Mouse (Mus musculus) CH12.LX (cell line): ENCODE results near the gene Vmn2r31.
"Not testable (repeated sequence)": the region's sequence is repeated elsewhere in the genome, so short reads cannot be mapped to it uniquely, and the experiment has no call there.

Source experiments
- CHD1 ChIP-seq: IDR thresholded peaks from 2 replicates; pipeline ENCODE4 v1.6.1; 2012; ENCODE audit warnings: low read depth, low read length, improper control_type of control experiment, inconsistent platforms
- CTCF ChIP-seq, 2 experiments: IDR thresholded peaks in 1 of 2; conservative IDR thresholded peaks in 1 of 2; 2 replicates each; pipeline ENCODE4 v1.5.1; 2011 to 2012; ENCODE audit warnings: low read depth in 2 of 2, low read length in 2 of 2, improper control_type of control experiment in 1 of 2, inconsistent platforms in 1 of 2, mild to moderate bottlenecking in 1 of 2, moderate library complexity in 1 of 2
- ELF1 ChIP-seq: IDR thresholded peaks from 2 replicates; pipeline ENCODE4 v1.6.1; 2014; ENCODE audit warnings: low read depth, mild to moderate bottlenecking, inconsistent platforms, low read length, improper control_type of control experiment
- EP300 ChIP-seq: IDR thresholded peaks from 2 replicates; pipeline ENCODE4 v1.6.1; 2011; ENCODE audit warnings: low read length, improper control_type of control experiment
- IRF4 ChIP-seq: IDR thresholded peaks from 2 replicates; pipeline ENCODE4 v1.6.1; 2014; ENCODE audit warnings: low read depth, mild to moderate bottlenecking, inconsistent platforms, low read length, improper control_type of control experiment
- KAT2A ChIP-seq: IDR thresholded peaks from 2 replicates; pipeline ENCODE4 v1.6.1; 2012; ENCODE audit warnings: low read length, improper control_type of control experiment, inconsistent platforms; ENCODE audit not compliant: insufficient replicate concordance
- MAFK ChIP-seq: IDR thresholded peaks from 2 replicates; pipeline ENCODE4 v1.6.1; 2011; ENCODE audit warnings: low read length, improper control_type of control experiment; ENCODE audit not compliant: insufficient replicate concordance
- POLR2A ChIP-seq: IDR thresholded peaks from 2 replicates; pipeline ENCODE4 v1.6.1; 2011; ENCODE audit warnings: low read depth, mild to moderate bottlenecking, improper control_type of control experiment, low read length
- SMC3 ChIP-seq: IDR thresholded peaks from 2 replicates; pipeline ENCODE4 v1.6.1; 2011; ENCODE audit warnings: low read depth, low read length, improper control_type of control experiment
- TCF12 ChIP-seq: IDR thresholded peaks from 2 replicates; pipeline ENCODE4 v1.6.1; 2014; ENCODE audit warnings: low read depth, mild to moderate bottlenecking, inconsistent platforms, low read length, improper control_type of control experiment
- UBTF ChIP-seq: IDR thresholded peaks from 2 replicates; pipeline ENCODE4 v1.6.1; 2012; ENCODE audit warnings: low read depth, mild to moderate bottlenecking, inconsistent platforms, low read length, improper control_type of control experiment, moderate library complexity
- USF2 ChIP-seq: conservative IDR thresholded peaks from 2 replicates; pipeline ENCODE4 v1.6.1; 2011; ENCODE audit warnings: low read depth, low read length, improper control_type of control experiment
- ZC3H11A ChIP-seq: IDR thresholded peaks from 2 replicates; pipeline ENCODE4 v1.6.1; 2012; ENCODE audit warnings: low read depth, mild to moderate bottlenecking, inconsistent platforms, low read length, improper control_type of control experiment
- ZNF384 ChIP-seq: IDR thresholded peaks from 2 replicates; pipeline ENCODE4 v1.6.1; 2012; ENCODE audit warnings: low read depth, low read length, improper control_type of control experiment, inconsistent platforms

DNA sequence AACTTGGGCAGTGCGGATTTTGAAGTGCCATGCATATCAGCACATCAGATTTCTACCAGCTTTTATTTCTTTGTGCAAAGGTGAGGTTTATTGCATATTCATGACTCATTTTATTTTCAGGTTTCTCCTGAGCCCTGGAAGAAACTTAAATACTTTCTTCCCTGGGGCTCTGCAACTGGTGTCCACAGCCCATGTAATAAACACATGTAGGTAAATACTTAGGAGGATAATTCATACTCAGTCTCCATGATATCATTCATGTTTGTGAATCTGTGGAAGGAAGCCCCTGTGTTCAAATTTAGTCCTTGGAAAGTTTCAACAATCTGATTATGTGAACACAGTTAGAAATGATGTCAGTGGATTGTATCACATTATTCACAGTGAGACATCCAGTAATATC lies 62.0 kb downstream of the Vmn2r31 start, which contains the start of gene Vmn2r30:
- TF ChIP-seq USF2; ZNF384; IRF4; SMC3; EP300; CTCF (conservative IDR thresholded peaks at IDR 0.05 in 1 of 2, IDR thresholded peaks at IDR 0.05 in 1 of 2; ENCODE audit: low read depth in 2 of 2, low read length in 2 of 2); POLR2A; KAT2A; TCF12; ZC3H11A; ELF1; UBTF; CHD1; MAFK: not testable (repeated sequence)
